Mouse (Mus musculus): ENCODE data around the gene D5Ertd579e. TPM values are rescaled to one million over a fixed set of nuclear protein-coding genes. Genes with fewer than 3 reads are reported as not detected.

The D5Ertd579e gene
- total and polyA plus RNA-seq, 2 experiments from 2014 or later = 34.2 to 71.1 TPM

DNA sequence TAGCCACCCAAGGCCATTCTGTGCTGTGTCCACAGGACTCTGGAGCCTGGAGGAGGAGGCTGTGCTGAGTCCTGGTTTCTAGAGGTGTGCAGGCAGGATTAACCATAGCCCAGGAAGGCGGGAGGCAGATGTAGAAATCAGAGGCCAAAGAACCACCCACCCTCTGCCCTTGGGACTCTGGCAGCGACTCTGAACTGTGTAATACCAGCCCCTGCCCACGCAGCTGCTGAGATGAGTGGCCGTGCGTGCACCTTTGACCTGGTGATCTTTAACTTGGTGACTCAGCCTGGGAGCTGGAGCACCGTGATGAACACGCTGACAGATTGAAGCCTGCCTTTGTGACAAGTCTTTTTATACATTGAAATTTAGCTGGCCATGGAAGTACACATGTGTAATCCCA lies 28.4 kb upstream of the D5Ertd579e start:
- no peaks in the 10 kb centered on the region for H3K27me3 ChIP-seq (ENCODE audit: insufficient read depth, low read length)
- TF ChIP-seq CTCF (IDR thresholded peaks at IDR 0.05) = no peak
- H3K27ac ChIP-seq (ENCODE audit: low read depth, low read length) = no peak overlapping the region
- WGBS = 83% methylated on average over 7 of the region's 7 CpGs
- ATAC-seq (ENCODE audit: low FRiP score) (no peak), DNase-seq (ENCODE audit: low spot score) (no peak)
- no peaks in the 10 kb centered on the region for H3K36me3 ChIP-seq (ENCODE audit: insufficient read depth, low read length)
- no peaks in the 10 kb centered on the region for H3K9me3 ChIP-seq (ENCODE audit: low read length)
- H3K4me2 ChIP-seq (ENCODE audit: low read depth, low read length, poor library complexity, severe bottlenecking) = no peak overlapping the region
- no peaks in the 10 kb centered on the region for H3K4me1 ChIP-seq (ENCODE audit: insufficient read depth, low read length)
- H3K9ac ChIP-seq (replicated peaks; ENCODE audit: low read length, poor library complexity, severe bottlenecking) = no peak overlapping the region
- no peak overlapping the region for H3K4me3 ChIP-seq (ENCODE audit: low read depth, low read length)

DNA sequence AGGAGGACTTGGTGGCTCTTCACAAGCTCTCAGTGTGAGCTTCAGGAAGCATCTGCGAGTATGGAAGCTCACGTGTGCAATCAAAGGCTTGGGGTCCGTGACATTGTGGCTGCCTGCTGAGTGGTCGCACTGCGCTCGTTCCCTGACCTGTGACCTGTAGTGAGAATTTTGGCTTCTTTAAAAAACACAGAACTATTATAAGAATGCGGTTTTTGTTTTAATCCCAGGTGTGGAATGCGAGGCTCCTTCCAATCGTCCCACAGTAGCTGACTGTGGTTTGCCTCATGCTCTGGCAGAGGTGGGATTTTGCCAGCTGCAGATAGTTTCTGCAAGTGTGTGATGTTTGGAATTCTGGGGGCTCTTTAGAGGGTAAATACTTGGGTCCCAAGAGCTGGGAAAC lies 27.5 kb upstream of the D5Ertd579e start:
- Histone ChIP-seq H3K27me3 (ENCODE audit: insufficient read depth, low read length) (no peaks in the 10 kb centered on the region), H3K4me2 (ENCODE audit: low read depth, low read length, poor library complexity, severe bottlenecking) (no peak overlapping the region), H3K9ac (replicated peaks; ENCODE audit: low read length, poor library complexity, severe bottlenecking) (no peak overlapping the region), H3K36me3 (ENCODE audit: insufficient read depth, low read length) (no peaks in the 10 kb centered on the region), H3K27ac (ENCODE audit: low read depth, low read length) (no peak overlapping the region), H3K4me1 (ENCODE audit: insufficient read depth, low read length) (no peaks in the 10 kb centered on the region), H3K9me3 (ENCODE audit: low read length) (no peaks in the 10 kb centered on the region), H3K4me3 (ENCODE audit: low read depth, low read length) (no peak overlapping the region)
- ATAC-seq (ENCODE audit: low FRiP score) (no peak), DNase-seq (ENCODE audit: low spot score) (no peak)
- no peak for TF ChIP-seq CTCF (IDR thresholded peaks at IDR 0.05)
- 66% methylated on average over 9 of the region's 9 CpGs for WGBS

DNA sequence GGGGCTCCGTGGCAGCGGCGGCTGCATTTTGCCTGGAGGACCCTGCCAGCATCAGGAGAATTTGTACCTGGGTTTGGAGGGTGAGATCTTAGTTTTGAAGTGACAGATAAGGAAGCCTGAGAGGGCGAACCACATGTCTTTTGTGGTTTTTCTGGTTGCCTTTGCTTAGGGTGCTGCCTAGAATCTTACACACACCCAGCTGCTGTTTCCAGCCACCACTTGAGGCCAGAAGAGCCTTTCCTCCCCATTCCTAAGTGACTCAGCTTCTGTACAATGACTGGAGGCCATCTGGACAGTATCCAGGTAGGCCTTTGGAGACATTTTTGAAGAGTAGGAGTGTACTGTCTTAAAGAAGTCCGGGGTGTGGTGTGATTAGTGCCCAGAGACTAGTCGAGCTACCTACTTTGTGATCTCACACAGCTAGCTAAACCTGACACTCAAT lies 26.6 kb upstream of the D5Ertd579e start:
- no peak overlapping the region for H3K4me2 ChIP-seq (ENCODE audit: low read depth, low read length, poor library complexity, severe bottlenecking)
- no peak overlapping the region for H3K4me3 ChIP-seq (ENCODE audit: low read depth, low read length)
- no peaks in the 10 kb centered on the region for H3K9me3 ChIP-seq (ENCODE audit: low read length)
- H3K4me1 ChIP-seq (ENCODE audit: insufficient read depth, low read length) = no peaks in the 10 kb centered on the region
- DNase-seq (ENCODE audit: low spot score) = no peak
- no peak overlapping the region for H3K27ac ChIP-seq (ENCODE audit: low read depth, low read length)
- ATAC-seq (ENCODE audit: low FRiP score) = no peak
- H3K27me3 ChIP-seq (ENCODE audit: insufficient read depth, low read length) = no peaks in the 10 kb centered on the region
- H3K9ac ChIP-seq (replicated peaks; ENCODE audit: low read length, poor library complexity, severe bottlenecking) = no peak overlapping the region
- H3K36me3 ChIP-seq (ENCODE audit: insufficient read depth, low read length) = no peaks in the 10 kb centered on the region
- WGBS = 84% methylated on average over 6 of the region's 6 CpGs
- no peak for TF ChIP-seq CTCF (IDR thresholded peaks at IDR 0.05)

DNA sequence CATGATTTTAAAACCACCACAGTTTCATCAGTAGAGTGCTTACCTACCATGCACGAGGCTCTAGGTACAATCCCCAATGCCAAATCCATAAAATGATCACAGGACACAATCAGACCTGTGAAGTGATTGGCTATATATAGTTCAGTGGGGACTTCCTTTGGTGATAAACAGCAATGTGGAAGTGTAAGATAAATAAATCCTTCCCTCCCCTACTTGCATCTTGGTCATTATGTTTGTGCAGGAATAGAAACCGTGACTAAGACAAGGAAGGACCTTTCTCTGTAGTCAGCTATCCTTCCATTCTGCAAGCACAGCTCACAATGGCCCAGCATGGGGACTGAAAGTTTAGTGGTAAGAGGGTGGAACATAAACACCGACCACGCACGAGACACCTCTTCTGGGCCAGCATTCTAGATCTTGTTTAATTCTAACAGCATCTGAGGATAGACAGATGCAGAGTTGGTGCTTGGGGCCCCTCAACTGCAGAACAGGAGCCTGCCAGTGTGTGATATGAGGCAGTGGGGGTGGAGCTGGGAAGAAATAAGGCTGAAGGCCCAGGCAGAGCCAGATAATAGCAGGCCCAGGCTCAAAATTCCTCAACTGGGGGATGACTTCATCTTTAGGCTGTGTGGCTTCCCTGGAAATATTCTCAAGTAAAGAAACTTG lies 25.0 kb upstream of the D5Ertd579e start:
- Histone ChIP-seq H3K9me3 (ENCODE audit: low read length) (no peaks in the 10 kb centered on the region), H3K4me1 (ENCODE audit: insufficient read depth, low read length) (no peaks in the 10 kb centered on the region), H3K27me3 (ENCODE audit: insufficient read depth, low read length) (no peaks in the 10 kb centered on the region; the same call in 1 of the 2 replicates), H3K27ac (ENCODE audit: low read depth, low read length) (no peak overlapping the region), H3K4me3 (ENCODE audit: low read depth, low read length) (no peak overlapping the region), H3K36me3 (ENCODE audit: insufficient read depth, low read length) (no peaks in the 10 kb centered on the region), H3K9ac (replicated peaks; ENCODE audit: low read length, poor library complexity, severe bottlenecking) (no peak overlapping the region), H3K4me2 (ENCODE audit: low read depth, low read length, poor library complexity, severe bottlenecking) (no peak overlapping the region)
- 76% methylated on average over 5 of the region's 5 CpGs for WGBS
- DNase-seq (ENCODE audit: low spot score) = no peak
- TF ChIP-seq CTCF (IDR thresholded peaks at IDR 0.05) = no peak
- no peak for ATAC-seq (ENCODE audit: low FRiP score)

DNA sequence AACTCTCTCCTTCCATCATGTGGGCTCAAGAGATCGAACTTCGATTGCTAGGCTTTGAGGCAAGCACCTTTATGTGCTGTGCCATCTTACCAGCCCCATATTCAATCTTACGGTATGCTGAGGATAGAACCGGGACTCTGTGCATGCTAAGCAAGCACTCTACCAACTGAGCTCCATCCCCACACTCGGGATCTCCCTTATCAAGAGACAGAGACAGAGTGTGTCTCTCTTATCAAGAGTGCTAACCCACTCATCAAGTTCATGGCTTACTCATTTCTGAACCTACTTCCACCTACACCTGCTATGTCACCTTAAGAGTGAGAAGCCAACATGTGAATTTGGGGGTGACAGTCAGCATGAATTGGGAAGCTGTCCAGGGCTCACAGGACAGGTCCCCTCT lies 24.4 kb upstream of the D5Ertd579e start:
- Histone ChIP-seq H3K4me2 (ENCODE audit: low read depth, low read length, poor library complexity, severe bottlenecking) (no peak overlapping the region), H3K36me3 (ENCODE audit: insufficient read depth, low read length) (no peaks in the 10 kb centered on the region), H3K27me3 (ENCODE audit: insufficient read depth, low read length) (no peaks in the 10 kb centered on the region; the same call in 1 of the 2 replicates), H3K9ac (replicated peaks; ENCODE audit: low read length, poor library complexity, severe bottlenecking) (no peak overlapping the region), H3K4me1 (ENCODE audit: insufficient read depth, low read length) (no peaks in the 10 kb centered on the region), H3K4me3 (ENCODE audit: low read depth, low read length) (no peak overlapping the region), H3K9me3 (ENCODE audit: low read length) (no peaks in the 10 kb centered on the region), H3K27ac (ENCODE audit: low read depth, low read length) (no peak overlapping the region)
- TF ChIP-seq CTCF (IDR thresholded peaks at IDR 0.05) = no peak
- ATAC-seq (ENCODE audit: low FRiP score) = no peak
- DNase-seq (ENCODE audit: low spot score) = no peak
- WGBS = 88% methylated on average over 5 of the region's 5 CpGs

DNA sequence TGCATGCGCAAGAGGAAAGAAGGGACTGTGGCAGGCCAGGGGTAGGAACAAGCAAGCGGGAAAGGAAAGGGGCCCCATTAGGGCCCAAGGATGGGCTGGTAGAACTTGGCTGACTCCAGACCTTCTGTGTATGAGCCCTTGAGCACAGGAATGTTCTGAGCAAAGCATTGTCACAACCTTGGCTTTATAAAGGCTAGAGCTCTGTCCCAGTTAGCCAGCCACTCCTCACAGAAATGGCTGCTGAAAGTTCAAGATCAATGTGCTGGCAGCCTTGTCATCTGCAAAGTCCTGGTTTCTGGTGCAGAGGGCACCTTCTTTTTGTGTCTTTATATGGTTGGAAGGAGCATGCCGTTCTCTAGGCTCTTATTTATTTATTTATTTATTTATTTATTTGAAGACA lies 23.8 kb upstream of the D5Ertd579e start:
- H3K9me3 ChIP-seq (ENCODE audit: low read length) = no peaks in the 10 kb centered on the region
- WGBS = 83% methylated on average over 3 of the region's 3 CpGs
- H3K27ac ChIP-seq (ENCODE audit: low read depth, low read length) = no peak overlapping the region

More for the DNA sequence above, 23.8 kb upstream of the D5Ertd579e start:
- H3K27me3 ChIP-seq (ENCODE audit: insufficient read depth, low read length) = no peaks in the 10 kb centered on the region; the same call in 1 of the 2 replicates
- no peak overlapping the region for H3K4me3 ChIP-seq (ENCODE audit: low read depth, low read length)
- ATAC-seq (ENCODE audit: low FRiP score) (no peak), DNase-seq (ENCODE audit: low spot score) (no peak)
- no peaks in the 10 kb centered on the region for H3K4me1 ChIP-seq (ENCODE audit: insufficient read depth, low read length)
- no peak overlapping the region for H3K9ac ChIP-seq (replicated peaks; ENCODE audit: low read length, poor library complexity, severe bottlenecking)
- TF ChIP-seq CTCF (IDR thresholded peaks at IDR 0.05) = no peak
- no peaks in the 10 kb centered on the region for H3K36me3 ChIP-seq (ENCODE audit: insufficient read depth, low read length)
- H3K4me2 ChIP-seq (ENCODE audit: low read depth, low read length, poor library complexity, severe bottlenecking) = no peak overlapping the region
